Comparison of ENCODE assay signal across 19 mouse cellular contexts in the genomic region with DNA sequence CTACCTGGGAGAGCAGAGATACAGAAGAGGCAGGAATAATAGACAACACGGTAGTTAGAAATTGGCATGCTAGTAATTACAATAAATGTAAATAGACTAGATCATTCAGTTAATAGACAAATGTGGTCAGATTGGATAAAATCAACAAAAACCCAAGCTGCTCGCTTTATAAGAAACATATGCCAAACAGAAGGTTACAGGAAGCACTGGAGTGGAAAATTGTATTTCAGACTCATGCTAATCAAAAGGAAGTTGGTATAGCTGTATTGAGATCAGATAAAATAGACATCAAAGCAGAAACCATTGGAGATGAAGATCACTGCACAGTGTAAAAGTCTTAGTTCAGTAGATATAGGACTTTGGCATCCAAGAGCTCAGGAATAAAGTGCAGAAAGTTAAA.
"Had no signal": no experiment of that assay in that cellular context is flagged by ENCODE, and none has a peak within 500 bp of the region (broad histone marks: within the 10 kb centered on the region; RNA-seq: fewer than 3 reads in every experiment).

No protein-coding gene starts in this region.

- H3K4me2 ChIP-seq: lung, embryonic 14.5 days; midbrain, embryonic 12.5 days; neural tube, embryonic 13.5 days; neural tube, embryonic 15.5 days had no signal

- H3K27ac ChIP-seq: midbrain, embryonic 10.5 days; midbrain, embryonic 12.5 days; neural tube, embryonic 13.5 days; neural tube, embryonic 15.5 days had no signal

- H3K27me3 ChIP-seq: midbrain, embryonic 12.5 days; neural tube, embryonic 13.5 days; neural tube, embryonic 15.5 days had no signal

- DNase-seq: lung, adult 18-20 months; lung, embryonic 14.5 days; lung, postnatal 10 days; lung, postnatal 4 days; midbrain, embryonic 14.5 days; retina, postnatal 1 day; right cerebral cortex, adult 18-20 months; right cerebral cortex, postnatal 25 days; right cerebral cortex, postnatal 4 days; spleen, adult 18-20 months; thymus, adult 18-20 months; thymus, postnatal 14 days; thymus, postnatal 36 days had no signal

- H3K9ac ChIP-seq: lung, embryonic 14.5 days; midbrain, embryonic 12.5 days; neural tube, embryonic 13.5 days; neural tube, embryonic 15.5 days had no signal

- H3K36me3 ChIP-seq: midbrain, embryonic 10.5 days; midbrain, embryonic 12.5 days; neural tube, embryonic 13.5 days; neural tube, embryonic 15.5 days had no signal

- H3K9me3 ChIP-seq: midbrain, embryonic 10.5 days; midbrain, embryonic 12.5 days; neural tube, embryonic 13.5 days; neural tube, embryonic 15.5 days had no signal

- ATAC-seq: midbrain, embryonic 16.5 days had no signal

- H3K4me3 ChIP-seq: midbrain, embryonic 10.5 days; midbrain, embryonic 12.5 days; myocyte; neural tube, embryonic 13.5 days; neural tube, embryonic 15.5 days had no signal

- H3K4me1 ChIP-seq: midbrain, embryonic 10.5 days; midbrain, embryonic 12.5 days; neural tube, embryonic 13.5 days; neural tube, embryonic 15.5 days had no signal
